Mouse (Mus musculus) CH12.LX (cell line): Measurements from ENCODE around the gene Zfp354a. TPM values are rescaled to one million over a fixed set of nuclear protein-coding genes. Genes with fewer than 3 reads are reported as not detected.
"Not testable (repeated sequence)": the region's sequence is repeated elsewhere in the genome, so short reads cannot be mapped to it uniquely, and the experiment has no call there.

ENCODE experiments used
- DNase-seq: peaks from one replicate; pipeline ENCODE4 v3.0.0-alpha.2; 2013; ENCODE audit errors: extremely low read depth
- H3K27ac ChIP-seq: 2 replicates; pipeline ENCODE4 v1.5.1; 2012; ENCODE audit warnings: low read depth, mild to moderate bottlenecking, control low read depth, moderate library complexity; ENCODE audit not compliant: insufficient read depth
- H3K27me3 ChIP-seq: replicated peaks from 2 replicates; pipeline ENCODE3; 2012; ENCODE audit warnings: inconsistent platforms
- H3K36me3 ChIP-seq, 2 experiments: replicated peaks in 1 of 2; 2 replicates each; pipeline versions ENCODE3 to v1.6.1; 2012; ENCODE audit warnings: inconsistent platforms in 1 of 2, low read length in 1 of 2, mild to moderate bottlenecking in 1 of 2, mixed read lengths in 1 of 2, moderate library complexity in 1 of 2; ENCODE audit not compliant: control insufficient read depth in 1 of 2, insufficient read depth in 1 of 2
- H3K4me1 ChIP-seq, 2 experiments: 2 replicates each; pipeline ENCODE4 v1.6.1; 2012; ENCODE audit warnings: inconsistent platforms in 1 of 2, moderate library complexity in 1 of 2; ENCODE audit not compliant: insufficient read depth in 2 of 2, control insufficient read depth in 1 of 2
- H3K4me2 ChIP-seq: 2 replicates; pipeline ENCODE4 v1.6.1; 2012; ENCODE audit warnings: low read depth, mild to moderate bottlenecking, control low read depth; ENCODE audit not compliant: poor library complexity, insufficient read depth, severe bottlenecking
- H3K4me3 ChIP-seq, 3 experiments: fragments of 150-350 bp in 1 of 3; sonication (generic) in 1 of 3; replicated peaks in 1 of 3; 2 replicates each; pipeline versions ENCODE3 to v1.5.1; 2011 to 2012; ENCODE audit warnings: low read depth in 2 of 3, low read length in 2 of 3, mild to moderate bottlenecking in 2 of 3, moderate library complexity in 2 of 3, control low read depth in 1 of 3, improper control_type of control experiment in 1 of 3, inconsistent platforms in 1 of 3, mixed read lengths in 1 of 3; ENCODE audit not compliant: poor library complexity in 1 of 3
- H3K79me2 ChIP-seq: replicated peaks from 2 replicates; pipeline ENCODE4 v1.6.1; 2012; ENCODE audit warnings: mild to moderate bottlenecking, moderate library complexity; ENCODE audit not compliant: control insufficient read depth, poor library complexity, insufficient read depth, severe bottlenecking; ENCODE audit errors: extremely low read depth
- H3K9ac ChIP-seq: 2 replicates; pipeline ENCODE4 v1.6.1; 2012; ENCODE audit warnings: low read depth, mild to moderate bottlenecking, control low read depth, moderate library complexity; ENCODE audit not compliant: insufficient read depth
- H3K9me3 ChIP-seq: replicated peaks from 2 replicates; pipeline ENCODE3; 2012; ENCODE audit warnings: low read length, inconsistent platforms, mixed read lengths
- BHLHE40 ChIP-seq: IDR thresholded peaks from 2 replicates; pipeline ENCODE4 v1.6.1; 2011; ENCODE audit warnings: mild to moderate bottlenecking, low read depth, low read length, improper control_type of control experiment
- CTCF ChIP-seq, 2 experiments: IDR thresholded peaks in 1 of 2; conservative IDR thresholded peaks in 1 of 2; 2 replicates each; pipeline ENCODE4 v1.5.1; 2011 to 2012; ENCODE audit warnings: low read depth in 2 of 2, low read length in 2 of 2, improper control_type of control experiment in 1 of 2, inconsistent platforms in 1 of 2, mild to moderate bottlenecking in 1 of 2, moderate library complexity in 1 of 2
- E2F4 ChIP-seq: IDR thresholded peaks from 2 replicates; pipeline ENCODE4 v1.6.1; 2011; ENCODE audit warnings: low read depth, low read length, improper control_type of control experiment; ENCODE audit not compliant: insufficient replicate concordance
- EP300 ChIP-seq: IDR thresholded peaks from 2 replicates; pipeline ENCODE4 v1.6.1; 2011; ENCODE audit warnings: low read length, improper control_type of control experiment
- ETS1 ChIP-seq: conservative IDR thresholded peaks from 2 replicates; pipeline ENCODE4 v1.6.1; 2012; ENCODE audit warnings: low read depth, mild to moderate bottlenecking, inconsistent platforms, low read length, improper control_type of control experiment, moderate library complexity
- JUN ChIP-seq: IDR thresholded peaks from 2 replicates; pipeline ENCODE4 v1.6.1; 2011; ENCODE audit warnings: low read depth, mild to moderate bottlenecking, low read length, improper control_type of control experiment, moderate library complexity; ENCODE audit not compliant: insufficient read depth
- JUND ChIP-seq: conservative IDR thresholded peaks from 2 replicates; pipeline ENCODE4 v1.6.1; 2011; ENCODE audit warnings: low read depth, low read length, improper control_type of control experiment
- KAT2A ChIP-seq: IDR thresholded peaks from 2 replicates; pipeline ENCODE4 v1.6.1; 2012; ENCODE audit warnings: low read length, improper control_type of control experiment, inconsistent platforms; ENCODE audit not compliant: insufficient replicate concordance
- MEF2A ChIP-seq: IDR thresholded peaks from 2 replicates; pipeline ENCODE4 v1.6.1; 2014; ENCODE audit warnings: low read depth, mild to moderate bottlenecking, inconsistent platforms, low read length, improper control_type of control experiment, borderline replicate concordance
- MXI1 ChIP-seq: IDR thresholded peaks from 2 replicates; pipeline ENCODE4 v1.6.1; 2011; ENCODE audit warnings: mild to moderate bottlenecking, low read depth, low read length, improper control_type of control experiment
- MYC ChIP-seq: IDR thresholded peaks from 2 replicates; pipeline ENCODE4 v1.6.1; 2011; ENCODE audit warnings: low read depth, mild to moderate bottlenecking, improper control_type of control experiment, low read length
- PAX5 ChIP-seq: IDR thresholded peaks from 2 replicates; pipeline ENCODE4 v1.6.1; 2012; ENCODE audit warnings: low read length, inconsistent platforms, mixed read lengths
- RCOR1 ChIP-seq: conservative IDR thresholded peaks from 2 replicates; pipeline ENCODE4 v1.6.1; 2012; ENCODE audit warnings: low read depth, mild to moderate bottlenecking, inconsistent platforms, low read length, improper control_type of control experiment
- SMC3 ChIP-seq: IDR thresholded peaks from 2 replicates; pipeline ENCODE4 v1.6.1; 2011; ENCODE audit warnings: low read depth, low read length, improper control_type of control experiment
- TCF12 ChIP-seq: IDR thresholded peaks from 2 replicates; pipeline ENCODE4 v1.6.1; 2014; ENCODE audit warnings: low read depth, mild to moderate bottlenecking, inconsistent platforms, low read length, improper control_type of control experiment
- ZC3H11A ChIP-seq: IDR thresholded peaks from 2 replicates; pipeline ENCODE4 v1.6.1; 2012; ENCODE audit warnings: low read depth, mild to moderate bottlenecking, inconsistent platforms, low read length, improper control_type of control experiment
- ZKSCAN1 ChIP-seq: IDR thresholded peaks from 2 replicates; pipeline ENCODE4 v1.6.1; 2012; ENCODE audit warnings: low read depth, inconsistent platforms, low read length, improper control_type of control experiment, borderline replicate concordance
- ZNF384 ChIP-seq: IDR thresholded peaks from 2 replicates; pipeline ENCODE4 v1.6.1; 2012; ENCODE audit warnings: low read depth, low read length, improper control_type of control experiment, inconsistent platforms
- dilution Hi-C: fragments of 300-500 bp; cut with MboI; formaldehyde crosslinking; loops from 2 replicates; pipeline ENCODE4 v1.14.3; 2020; ENCODE audit warnings: low sequenced_read_pairs; ENCODE audit not compliant: extremely low pct_unique_long_range_greater_than_20kb, extremely low pct_ligation_motif_present
- in situ Hi-C: fragments of 300-500 bp; cut with MboI; formaldehyde crosslinking; loops from 3 replicates; pipeline ENCODE4 v1.14.3; 2019; ENCODE audit warnings: low sequenced_read_pairs, low pct_ligation_motif_present, low pct_unique_long_range_greater_than_20kb, mixed read lengths
- polyA plus RNA-seq: library from polyadenylated mRNA; unstranded; fragments of >175 nt; gene quantifications from 2 replicates; pipeline ENCODE4 v1.2.1, GENCODE M21; 2012; ENCODE audit warnings: low read depth; ENCODE audit not compliant: insufficient read length
- total RNA-seq, 2 experiments: library from RNA; depleted of rRNA; stranded (reverse); fragments of 300-350 nt in 1 of 2; fragments of >200 nt in 1 of 2; gene quantifications; 2 replicates each; pipeline ENCODE4 v1.2.3; 2012 to 2014

Zfp354a gene
- total and polyA plus RNA-seq, 3 experiments = not detected

DNA sequence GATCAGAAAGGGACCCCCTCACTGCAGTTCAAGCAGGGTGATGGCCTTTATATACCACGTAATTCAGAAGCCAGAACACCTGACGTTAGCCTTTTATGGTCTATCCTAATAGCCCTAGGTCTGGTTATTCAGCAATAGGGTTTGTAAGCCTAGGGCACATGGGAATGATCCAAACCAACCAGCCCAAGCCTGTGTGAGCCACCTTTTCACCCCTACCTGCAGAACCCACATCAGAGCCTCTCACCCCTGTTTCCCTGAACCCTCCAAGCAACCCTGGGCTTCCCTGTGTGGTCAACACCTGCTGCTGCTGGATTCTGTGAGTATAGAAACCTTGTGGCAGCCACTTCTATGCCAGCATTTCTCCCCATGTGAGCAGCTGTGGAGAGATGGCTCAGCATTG lies 28.8 kb upstream of the Zfp354a start:
- no peak overlapping the region for H3K4me3 ChIP-seq
- dilution Hi-C loops = no loop called here
- DNase-seq = no peak
- H3K36me3 ChIP-seq = no peaks in the 10 kb centered on the region
- TF ChIP-seq BHLHE40 = no peak
- TF ChIP-seq EP300 = no peak
- TF ChIP-seq PAX5 = no peak
- no peak for TF ChIP-seq MEF2A
- TF ChIP-seq ZKSCAN1 = no peak
- no peak for TF ChIP-seq MXI1
- no peak for TF ChIP-seq JUND
- TF ChIP-seq JUN = no peak
- TF ChIP-seq TCF12 = no peak
- TF ChIP-seq ETS1 = no peak
- no peak for TF ChIP-seq RCOR1
- TF ChIP-seq ZC3H11A = no peak
- TF ChIP-seq ZNF384 = no peak
- TF ChIP-seq E2F4 = no peak
- TF ChIP-seq CTCF (conservative IDR thresholded peaks at IDR 0.05 in 1 of 2, IDR thresholded peaks at IDR 0.05 in 1 of 2; ENCODE audit: low read depth in 2 of 2, low read length in 2 of 2) = no peak
- TF ChIP-seq MYC = no peak
- in situ Hi-C loops = no loop called here
- H3K27ac ChIP-seq = no peak overlapping the region
- H3K4me2 ChIP-seq = no peak overlapping the region
- no peaks in the 10 kb centered on the region for H3K79me2 ChIP-seq
- H3K9ac ChIP-seq = no peak overlapping the region
- H3K4me1 ChIP-seq = no peaks in the 10 kb centered on the region
- H3K9me3 ChIP-seq = no peaks in the 10 kb centered on the region
- no peaks in the 10 kb centered on the region for H3K27me3 ChIP-seq

GRCm38 (mm10) chr11:51032851-51033250 lies 26.2 kb upstream of the Zfp354a start:
- dilution Hi-C loops = no loop called here
- Histone ChIP-seq H3K4me1 (no peaks in the 10 kb centered on the region), H3K27ac (no peak overlapping the region)
- TF ChIP-seq KAT2A (no peak), SMC3 (peak; percentile 7; the same call in 1 of the 2 replicates)
- TF ChIP-seq, all 38 proteins: peak for 1
- no peaks in the 10 kb centered on the region for H3K36me3 ChIP-seq
- in situ Hi-C loops = no loop called here
- no peak overlapping the region for H3K4me3 ChIP-seq
- H3K4me2 ChIP-seq = no peak overlapping the region
- no peaks in the 10 kb centered on the region for H3K9me3 ChIP-seq
- DNase-seq = peak; percentile 21
- no peaks in the 10 kb centered on the region for H3K27me3 ChIP-seq
- no peaks in the 10 kb centered on the region for H3K79me2 ChIP-seq
- H3K9ac ChIP-seq = no peak overlapping the region

DNA sequence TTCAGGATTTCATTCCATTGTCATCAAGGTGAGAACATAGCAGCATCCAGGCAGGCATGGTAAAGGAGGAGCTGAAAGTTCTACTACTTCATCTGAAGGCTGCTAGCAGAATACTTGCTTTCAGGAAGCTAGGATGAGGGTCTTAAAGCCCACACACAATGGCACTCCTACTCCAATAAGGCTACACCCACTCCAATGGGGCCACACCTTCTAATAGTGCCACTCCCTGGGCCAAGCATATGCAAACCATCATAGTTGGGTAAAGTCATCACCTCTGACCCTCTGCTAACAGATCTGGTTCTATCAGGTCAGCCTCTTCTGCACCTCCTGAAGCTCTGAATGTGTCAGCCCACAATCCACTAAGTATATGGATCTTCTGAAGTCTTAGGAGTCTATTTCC lies 24.9 kb upstream of the Zfp354a start:
- H3K9ac ChIP-seq, H3K27me3 ChIP-seq, H3K4me3 ChIP-seq, H3K9me3 ChIP-seq, dilution Hi-C loops, H3K36me3 ChIP-seq, in situ Hi-C loops, DNase-seq, H3K4me2 ChIP-seq, H3K79me2 ChIP-seq, H3K4me1 ChIP-seq, H3K27ac ChIP-seq: not testable (repeated sequence)
